Mouse (Mus musculus) forebrain, embryonic 16.5 days (tissue): Measurements from ENCODE around the gene Glt28d2. TPM values are rescaled to one million over a fixed set of nuclear protein-coding genes. Genes with fewer than 3 reads are reported as not detected.

Experiments used
- ATAC-seq: fragments of 200-750 bp; cut with Nextera tagmentation; 2 replicates; pipeline ENCODE4 v1.8.0; 2017; ENCODE audit warnings: mild to moderate bottlenecking, moderate library complexity
- H3K27ac ChIP-seq: fragments of 300-500 bp; sonication (generic); 2 replicates; pipeline ENCODE4 v1.5.1; 2014; ENCODE audit warnings: low read length, control low read depth
- H3K27me3 ChIP-seq: fragments of 300-500 bp; sonication (generic); replicated peaks from 2 replicates; pipeline ENCODE4 v1.6.1; 2014; ENCODE audit warnings: low read length; ENCODE audit not compliant: control insufficient read depth, insufficient read depth
- H3K36me3 ChIP-seq: fragments of 300-500 bp; sonication (generic); 2 replicates; pipeline ENCODE4 v1.6.1; 2014; ENCODE audit not compliant: control insufficient read depth, insufficient read depth
- H3K4me1 ChIP-seq: fragments of 300-500 bp; sonication (generic); replicated peaks from 2 replicates; pipeline ENCODE4 v1.6.1; 2014; ENCODE audit warnings: low read length; ENCODE audit not compliant: control insufficient read depth, insufficient read depth
- H3K4me2 ChIP-seq: fragments of 300-500 bp; sonication (generic); 2 replicates; pipeline ENCODE4 v1.6.1; 2014; ENCODE audit warnings: mild to moderate bottlenecking, low read length, control low read depth
- H3K4me3 ChIP-seq: fragments of 300-500 bp; sonication (generic); replicated peaks from 2 replicates; pipeline ENCODE4 v1.5.1; 2014; ENCODE audit warnings: mild to moderate bottlenecking, low read length, control low read depth
- H3K9ac ChIP-seq: fragments of 300-500 bp; sonication (generic); replicated peaks from 2 replicates; pipeline ENCODE4 v1.6.1; 2014; ENCODE audit warnings: low read depth, low read length, control low read depth
- H3K9me3 ChIP-seq: fragments of 300-500 bp; sonication (generic); 2 replicates; pipeline ENCODE4 v1.6.1; 2016; ENCODE audit warnings: low read length; ENCODE audit not compliant: control insufficient read depth
- WGBS: fragments of 180-500 bp; shearing (Covaris S2); extraction: QIAGEN DNeasy Blood & Tissue Kit; methylation state at CpG from one replicate; pipeline ENCODE4 v1.1.7; 2014; 5-methylcytosine and 5-hydroxymethylcytosine counted together
- polyA plus RNA-seq: library from polyadenylated mRNA; unstranded; fragments of >200 nt; fragmentation: Nextera tagmentation; extraction: Ambion mirVana; gene quantifications from 2 replicates; pipeline ENCODE4 v1.2.1, GENCODE M21; 2015

Glt28d2 gene
- polyA plus RNA-seq, 1 experiment from 2014 or later = 1.3 TPM

GRCm38 (mm10) chr3:85886636-85887238 lies 579 bp downstream of the Glt28d2 start:
- Histone ChIP-seq H3K4me1 (peaks cover 18% of the 10 kb centered on the region), H3K4me3 (peak overlapping the region; percentile 61), H3K27ac (no peak overlapping the region), H3K9ac (peak overlapping the region; percentile 49), H3K9me3 (no peaks in the 10 kb centered on the region), H3K36me3 (no peaks in the 10 kb centered on the region), H3K27me3 (0 out of 2 replicates have a peak, but pooled peaks cover 8% of the 10 kb centered on the region), H3K4me2 (peak overlapping the region; percentile 98)
- 3% methylated on average over 22 of the region's 22 CpGs for WGBS
- no peak for ATAC-seq

- Histone ChIP-seq H3K4me1 (peaks cover 18% of the 10 kb centered on the region), H3K36me3 (no peaks in the 10 kb centered on the region), H3K9me3 (no peaks in the 10 kb centered on the region), H3K27ac (no peak overlapping the region), H3K4me3 (no peak overlapping the region), H3K9ac (no peak overlapping the region), H3K27me3 (0 out of 2 replicates have a peak, but pooled peaks cover 8% of the 10 kb centered on the region), H3K4me2 (peak overlapping the region; percentile 98; the same call in 1 of the 2 replicates)
- WGBS = 33% methylated on average over 1 of the region's 1 CpGs
- no peak for ATAC-seq
These were observed 1.4 kb downstream of the Glt28d2 start for GRCm38 (mm10) chr3:85885906-85886305.

GRCm38 (mm10) chr3:85880687-85881086 lies 6.6 kb downstream of the Glt28d2 start:
- Histone ChIP-seq H3K27me3 (no peaks in the 10 kb centered on the region), H3K4me1 (no peaks in the 10 kb centered on the region), H3K36me3 (no peaks in the 10 kb centered on the region), H3K27ac (no peak overlapping the region), H3K9ac (no peak overlapping the region), H3K4me3 (no peak overlapping the region), H3K9me3 (no peaks in the 10 kb centered on the region), H3K4me2 (no peak overlapping the region)
- ATAC-seq = no peak
- WGBS = 97% methylated on average over 2 of the region's 2 CpGs

- WGBS = 95% methylated on average over 8 of the region's 8 CpGs
These were observed 7.2 kb downstream of the Glt28d2 start for GRCm38 (mm10) chr3:85880068-85880467.

GRCm38 (mm10) chr3:85878911-85879310 lies 8.4 kb downstream of the Glt28d2 start:
- ATAC-seq = no peak
- Histone ChIP-seq H3K4me3 (no peak overlapping the region), H3K27ac (no peak overlapping the region), H3K4me2 (no peak overlapping the region), H3K9me3 (no peaks in the 10 kb centered on the region), H3K27me3 (no peaks in the 10 kb centered on the region), H3K9ac (no peak overlapping the region), H3K36me3 (no peaks in the 10 kb centered on the region), H3K4me1 (no peaks in the 10 kb centered on the region)
- 72% methylated on average over 5 of the region's 5 CpGs for WGBS

More at GRCm38 (mm10) chr3:85880068-85880467, 7.2 kb downstream of the Glt28d2 start:
- H3K9ac ChIP-seq = no peak overlapping the region
- no peak for ATAC-seq
- H3K9me3 ChIP-seq = no peaks in the 10 kb centered on the region
- H3K4me3 ChIP-seq = no peak overlapping the region
- no peak overlapping the region for H3K27ac ChIP-seq
- H3K4me1 ChIP-seq = no peaks in the 10 kb centered on the region
- H3K4me2 ChIP-seq = no peak overlapping the region
- H3K36me3 ChIP-seq = no peaks in the 10 kb centered on the region
- H3K27me3 ChIP-seq = no peaks in the 10 kb centered on the region

GRCm38 (mm10) chr3:85863996-85864395 lies 23.3 kb downstream of the Glt28d2 start:
- Histone ChIP-seq H3K27ac (no peak overlapping the region), H3K27me3 (no peaks in the 10 kb centered on the region), H3K9me3 (peaks cover 1% of the 10 kb centered on the region; the same call in 1 of the 2 replicates), H3K36me3 (no peaks in the 10 kb centered on the region), H3K4me2 (no peak overlapping the region), H3K4me3 (no peak overlapping the region), H3K4me1 (no peaks in the 10 kb centered on the region), H3K9ac (no peak overlapping the region)
- ATAC-seq = no peak
- 27% methylated on average over 3 of the region's 3 CpGs for WGBS

GRCm38 (mm10) chr3:85862886-85863285 lies 24.4 kb downstream of the Glt28d2 start:
- Histone ChIP-seq H3K4me3 (no peak overlapping the region), H3K36me3 (no peaks in the 10 kb centered on the region), H3K9ac (no peak overlapping the region), H3K4me1 (no peaks in the 10 kb centered on the region), H3K27ac (no peak overlapping the region), H3K27me3 (no peaks in the 10 kb centered on the region), H3K4me2 (no peak overlapping the region), H3K9me3 (no peaks in the 10 kb centered on the region)
- no peak for ATAC-seq
- WGBS = 89% methylated on average over 2 of the region's 2 CpGs

- Histone ChIP-seq H3K27ac (no peak overlapping the region), H3K4me2 (no peak overlapping the region), H3K9me3 (no peaks in the 10 kb centered on the region), H3K4me3 (no peak overlapping the region), H3K36me3 (no peaks in the 10 kb centered on the region), H3K9ac (no peak overlapping the region), H3K4me1 (no peaks in the 10 kb centered on the region; the same call in 1 of the 2 replicates), H3K27me3 (no peaks in the 10 kb centered on the region)
- 89% methylated on average over 5 of the region's 5 CpGs for WGBS
- no peak for ATAC-seq
These were observed 26.3 kb downstream of the Glt28d2 start for GRCm38 (mm10) chr3:85860996-85861395.

- H3K27me3 ChIP-seq = no peaks in the 10 kb centered on the region
- no peak overlapping the region for H3K27ac ChIP-seq
- peaks cover 9% of the 10 kb centered on the region for H3K4me1 ChIP-seq
- no peaks in the 10 kb centered on the region for H3K36me3 ChIP-seq
- no peak overlapping the region for H3K4me2 ChIP-seq
- H3K9ac ChIP-seq = no peak overlapping the region
- WGBS = 61% methylated on average over 6 of the region's 6 CpGs
- no peaks in the 10 kb centered on the region for H3K9me3 ChIP-seq
- ATAC-seq = no peak
- H3K4me3 ChIP-seq = no peak overlapping the region
These were observed 28.0 kb downstream of the Glt28d2 start for GRCm38 (mm10) chr3:85859311-85859710.
